Comparison of ENCODE assay signal across 8 mouse cellular contexts in the genomic region with DNA sequence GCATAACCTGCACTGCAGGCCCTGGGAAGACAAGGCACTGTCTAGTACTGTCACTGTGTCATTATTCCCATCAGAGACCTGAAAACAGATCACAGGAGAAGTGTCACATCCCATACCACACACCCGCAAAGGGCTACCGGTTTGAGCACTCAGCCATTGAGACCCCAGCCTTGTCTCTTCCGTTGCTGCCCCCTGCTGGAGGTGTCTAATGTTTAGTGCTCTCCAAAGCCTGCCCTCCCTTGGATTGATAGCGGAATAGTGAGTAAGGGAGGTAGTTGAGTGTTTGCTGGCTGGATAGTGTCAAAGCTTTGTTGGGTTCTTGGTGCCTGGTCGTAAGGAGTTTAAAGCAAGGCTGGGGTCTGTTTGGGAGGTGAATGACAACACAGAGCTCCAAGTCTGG.
A peak's percentile ranks its signal among the peaks of the same experiment; 100 is the strongest.
DNase-seq lines count a peak whose midpoint lies in the region; ATAC-seq and TF ChIP-seq lines count a peak whose summit lies in the region.

No protein-coding gene starts in this region.

- peak; percentile 82 for DNase-seq in heart, adult 11 months
- DNase-seq in heart, adult 9 months (ENCODE audit: low spot score in 2 of 2), result no peak
- DNase-seq in 3T3-L1 (ENCODE audit: low read depth, low spot score), result peak; percentile 27
- DNase-seq in Patski (ENCODE audit: low read depth, low spot score), result no peak
- DNase-seq in lung, embryonic 14.5 days, result peak; percentile 66
- peak; percentile 72 for DNase-seq in yolk sac, embryonic 10.5 days (ENCODE audit: low spot score)

- CTCF ChIA-PET in Patski (lab: Charles Lee), result interaction anchor here (0.7 to 3.5 kb wide), 9 partner anchors 9 to 124 kb away, joined by 3 to 15 read pairs (median 5); no protein-coding TSS in a partner anchor

- ATAC-seq in Patski, result no peak
- no peak for ATAC-seq in intestine, postnatal 0 days
- ATAC-seq in lung, embryonic 14.5 days (ENCODE audit: insufficient read depth), result no peak
- no peak for ATAC-seq in midbrain, embryonic 16.5 days

- no peak overlapping the region for H3K9ac ChIP-seq in intestine, postnatal 0 days (ENCODE audit: low read depth, low read length)
- no peak overlapping the region for H3K9ac ChIP-seq in lung, embryonic 14.5 days
- no peak overlapping the region for H3K9ac ChIP-seq in midbrain, embryonic 16.5 days (ENCODE audit: low read depth, low read length)

- no peak overlapping the region for H3K4me2 ChIP-seq in intestine, postnatal 0 days (replicated peaks; ENCODE audit: low read depth)
- H3K4me2 ChIP-seq in lung, embryonic 14.5 days, result no peak overlapping the region
- no peak overlapping the region for H3K4me2 ChIP-seq in midbrain, embryonic 16.5 days (ENCODE audit: low read length)

- H3K4me3 ChIP-seq in intestine, postnatal 0 days (ENCODE audit: low read depth, low read length), result no peak overlapping the region
- H3K4me3 ChIP-seq in lung, embryonic 14.5 days (ENCODE audit: low read depth, low read length), result no peak overlapping the region
- H3K4me3 ChIP-seq in midbrain, embryonic 16.5 days (ENCODE audit: low read depth, low read length), result no peak overlapping the region

- no peaks in the 10 kb centered on the region for H3K9me3 ChIP-seq in intestine, postnatal 0 days (ENCODE audit: control insufficient read depth)
- H3K9me3 ChIP-seq in lung, embryonic 14.5 days (ENCODE audit: low read depth, low read length), result no peaks in the 10 kb centered on the region
- H3K9me3 ChIP-seq in midbrain, embryonic 16.5 days (replicated peaks; ENCODE audit: control insufficient read depth, low read length, poor library complexity, severe bottlenecking), result no peaks in the 10 kb centered on the region

- peak; percentile 51 for TF ChIP-seq CTCF in Patski (IDR thresholded peaks at IDR 0.05)
- peak; percentile 67 for TF ChIP-seq CTCF in intestine, postnatal 0 days (IDR thresholded peaks at IDR 0.05; ENCODE audit: low read depth)
- peak; percentile 65 for TF ChIP-seq CTCF in lung, embryonic 14.5 days (IDR thresholded peaks at IDR 0.05; ENCODE audit: low read depth)

- in situ Hi-C loops in Patski (cut with MboI; ENCODE audit: low pct_unique_long_range_greater_than_20kb), result no loop called here

- H3K27ac ChIP-seq in intestine, postnatal 0 days (ENCODE audit: low read depth, low read length), result 0 out of 2 replicates have a peak overlapping the region, but pooled peaks have one; percentile 2
- peak overlapping the region; percentile 55; the same call in 1 of the 2 replicates for H3K27ac ChIP-seq in lung, embryonic 14.5 days (ENCODE audit: low read depth)
- no peak overlapping the region for H3K27ac ChIP-seq in midbrain, embryonic 16.5 days (ENCODE audit: low read length)

- H3K4me1 ChIP-seq in intestine, postnatal 0 days (replicated peaks; ENCODE audit: control insufficient read depth, insufficient read depth, low read length), result no peaks in the 10 kb centered on the region
- peaks cover 28% of the 10 kb centered on the region for H3K4me1 ChIP-seq in lung, embryonic 14.5 days (ENCODE audit: insufficient read depth)
- no peaks in the 10 kb centered on the region for H3K4me1 ChIP-seq in midbrain, embryonic 16.5 days (ENCODE audit: control insufficient read depth, insufficient read depth, low read length)

- POLR2A ChIA-PET in Patski (lab: Charles Lee), result interaction anchor here (0.8 to 1.9 kb wide), 2 partner anchors 8 to 127 kb away, joined by 3 to 4 read pairs; no protein-coding TSS in a partner anchor

- 54% methylated on average over 5 of the region's 5 CpGs for WGBS in intestine, postnatal 0 days
- WGBS in lung, embryonic 14.5 days, result 50% methylated on average over 5 of the region's 5 CpGs
- 59% methylated on average over 5 of the region's 5 CpGs for WGBS in midbrain, embryonic 16.5 days

- no peaks in the 10 kb centered on the region for H3K27me3 ChIP-seq in Patski
- H3K27me3 ChIP-seq in intestine, postnatal 0 days (replicated peaks; ENCODE audit: control insufficient read depth, insufficient read depth, low read length), result no peaks in the 10 kb centered on the region
- no peaks in the 10 kb centered on the region for H3K27me3 ChIP-seq in lung, embryonic 14.5 days (ENCODE audit: insufficient read depth, low read length)
- no peaks in the 10 kb centered on the region for H3K27me3 ChIP-seq in midbrain, embryonic 16.5 days (ENCODE audit: control insufficient read depth, insufficient read depth, low read depth, low read length)

- H3K36me3 ChIP-seq in intestine, postnatal 0 days (ENCODE audit: control insufficient read depth, insufficient read depth), result peaks cover 34% of the 10 kb centered on the region
- H3K36me3 ChIP-seq in lung, embryonic 14.5 days (ENCODE audit: insufficient read depth), result no peaks in the 10 kb centered on the region
- no peaks in the 10 kb centered on the region for H3K36me3 ChIP-seq in midbrain, embryonic 16.5 days (ENCODE audit: control insufficient read depth, insufficient read depth, low read length)

Comparison
In these comparisons a context has a peak if more than half of its experiments do, and no peak if none do; other contexts are left out.
1. DNase-seq: peak in heart, adult 11 months (single experiment), 3T3-L1 (single experiment), lung, embryonic 14.5 days (single experiment) and yolk sac, embryonic 10.5 days (single experiment); none in heart, adult 9 months (0 of 2) and Patski (single experiment).
2. Peak in every context shown above with its lines, with median percentiles within 50 percentile points of each other: CTCF ChIP-seq.